Mouse (Mus musculus): Measurements from ENCODE around the gene Ninj1. TPM values are rescaled to one million over a fixed set of nuclear protein-coding genes. Genes with fewer than 3 reads are reported as not detected.

Gene Ninj1
- total RNA-seq, 2 experiments from 2014 or later = 19.1 to 20.7 TPM

DNA sequence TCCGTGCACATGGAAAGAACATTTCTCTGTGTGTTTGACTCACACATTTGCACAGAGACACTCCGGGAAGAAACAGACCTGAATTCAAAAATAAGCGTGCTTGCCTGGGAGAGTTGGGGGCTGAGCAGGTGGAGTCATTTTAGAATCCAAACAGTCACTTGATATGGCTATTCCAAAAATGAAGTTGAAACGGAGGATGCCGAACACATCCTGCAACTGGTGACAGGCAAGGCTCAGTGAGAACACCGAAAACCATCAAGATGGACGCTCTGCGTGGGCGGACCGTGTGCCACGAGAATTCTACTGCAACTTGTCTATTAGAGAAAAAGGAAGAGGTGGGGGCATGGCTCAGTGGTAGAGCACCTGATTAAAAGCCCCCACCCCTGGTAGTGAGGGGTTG lies 16.7 kb upstream of the Ninj1 start:
- DNase-seq (ENCODE audit: low spot score in 2 of 2) = peak; percentile 46 to 47

GRCm38 (mm10) chr13:49171729-49172128 lies 15.6 kb upstream of the Ninj1 start:
- DNase-seq (ENCODE audit: low spot score in 2 of 2) = no peak

GRCm38 (mm10) chr13:49172335-49172734 lies 14.9 kb upstream of the Ninj1 start:
- peak; percentile 77 to 86 for DNase-seq (ENCODE audit: low spot score in 2 of 2)

DNA sequence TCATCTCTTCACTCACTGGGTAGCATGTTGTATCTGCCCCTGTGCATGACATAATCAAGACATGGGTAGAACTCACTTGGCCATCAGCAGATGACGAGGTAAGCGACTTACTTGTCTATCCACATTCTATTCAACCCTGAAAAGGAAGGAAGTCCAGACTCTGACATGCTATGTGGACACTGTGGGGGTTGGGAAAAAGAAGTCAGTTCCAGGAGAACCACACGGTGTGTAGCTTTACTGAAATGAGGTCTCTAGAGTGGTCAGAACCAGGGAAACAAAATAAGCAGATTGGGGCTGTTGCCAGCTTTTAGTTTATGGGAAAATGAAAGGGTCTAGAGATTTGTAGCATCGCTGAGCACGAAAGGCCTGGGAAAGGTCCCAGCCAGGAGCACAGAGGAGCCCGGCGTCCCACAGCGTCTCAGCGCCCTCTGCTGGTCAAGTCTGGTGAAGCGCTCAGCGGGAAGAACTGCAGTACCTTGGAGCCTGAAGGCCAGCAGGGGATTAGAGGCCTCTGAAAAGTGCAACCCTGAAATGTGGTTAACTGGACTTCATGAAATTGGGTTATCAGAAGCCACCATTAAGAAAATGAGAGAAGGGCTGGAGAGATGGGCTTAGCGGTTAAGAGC lies 14.2 kb upstream of the Ninj1 start:
- peak; percentile 90 to 97 for DNase-seq (ENCODE audit: low spot score in 2 of 2)

- no peak for DNase-seq (ENCODE audit: low spot score in 2 of 2)
Measured at GRCm38 (mm10) chr13:49175509-49175908, 11.8 kb upstream of the Ninj1 start.

- DNase-seq (ENCODE audit: low spot score in 2 of 2) = peak; percentile 58 to 63
Measured at GRCm38 (mm10) chr13:49178839-49179585, 8.3 kb upstream of the Ninj1 start.

DNA sequence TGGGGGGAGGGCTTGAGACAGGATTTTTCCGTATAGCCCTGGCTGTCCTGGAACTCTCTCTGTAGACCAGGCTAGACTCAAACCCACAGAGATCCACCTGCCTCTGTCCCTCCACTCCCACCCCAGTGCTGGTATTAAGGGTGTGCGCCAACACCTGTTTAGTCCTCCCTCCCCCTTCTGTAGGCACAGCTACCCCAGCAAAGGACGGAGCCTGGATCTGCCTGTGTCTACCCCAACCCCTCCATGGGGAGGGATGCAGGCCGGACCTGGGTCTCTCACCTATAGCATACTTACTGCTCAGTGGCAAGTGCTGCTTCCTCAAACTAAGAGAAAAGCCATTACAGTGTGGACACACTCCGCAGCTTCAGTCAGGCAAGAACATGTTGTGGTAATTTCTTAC lies 7.0 kb upstream of the Ninj1 start:
- no peak for DNase-seq (ENCODE audit: low spot score in 2 of 2)

GRCm38 (mm10) chr13:49180691-49181090 lies 6.6 kb upstream of the Ninj1 start:
- DNase-seq (ENCODE audit: low spot score in 2 of 2) = no peak

DNA sequence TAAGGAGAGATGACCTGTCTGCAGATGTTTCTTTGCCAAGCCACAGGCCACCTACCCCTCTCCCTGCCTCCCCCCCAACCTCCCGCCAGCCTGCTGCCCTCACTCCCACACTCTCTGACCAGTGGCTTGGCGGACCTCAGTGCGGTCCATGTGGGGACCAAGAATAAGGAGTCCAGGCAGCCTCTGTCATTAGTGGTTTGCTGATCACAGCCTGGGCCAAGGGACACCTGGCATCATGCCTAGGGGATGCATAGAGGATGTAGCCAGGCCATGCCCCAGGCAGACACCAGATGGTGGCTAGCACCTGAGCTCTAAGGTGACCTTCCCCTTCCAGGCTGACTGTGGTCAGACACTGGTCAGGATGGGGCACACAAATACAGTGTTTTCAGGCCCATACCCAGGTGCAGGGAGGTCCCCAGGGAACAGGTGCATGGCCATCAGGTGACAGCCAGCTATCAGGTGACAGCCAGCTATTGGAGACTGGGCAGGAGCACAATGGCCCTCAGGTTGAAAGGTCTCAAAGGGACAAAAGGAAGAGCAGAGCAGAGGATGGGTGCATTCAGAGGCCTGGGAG lies 5.8 kb upstream of the Ninj1 start:
- no peak for DNase-seq (ENCODE audit: low spot score in 2 of 2)

GRCm38 (mm10) chr13:49183161-49183560 lies 4.1 kb upstream of the Ninj1 start:
- DNase-seq (ENCODE audit: low spot score in 2 of 2) = no peak

- DNase-seq (ENCODE audit: low spot score in 2 of 2) = no peak
Measured at GRCm38 (mm10) chr13:49183646-49184045, 3.6 kb upstream of the Ninj1 start.

DNA sequence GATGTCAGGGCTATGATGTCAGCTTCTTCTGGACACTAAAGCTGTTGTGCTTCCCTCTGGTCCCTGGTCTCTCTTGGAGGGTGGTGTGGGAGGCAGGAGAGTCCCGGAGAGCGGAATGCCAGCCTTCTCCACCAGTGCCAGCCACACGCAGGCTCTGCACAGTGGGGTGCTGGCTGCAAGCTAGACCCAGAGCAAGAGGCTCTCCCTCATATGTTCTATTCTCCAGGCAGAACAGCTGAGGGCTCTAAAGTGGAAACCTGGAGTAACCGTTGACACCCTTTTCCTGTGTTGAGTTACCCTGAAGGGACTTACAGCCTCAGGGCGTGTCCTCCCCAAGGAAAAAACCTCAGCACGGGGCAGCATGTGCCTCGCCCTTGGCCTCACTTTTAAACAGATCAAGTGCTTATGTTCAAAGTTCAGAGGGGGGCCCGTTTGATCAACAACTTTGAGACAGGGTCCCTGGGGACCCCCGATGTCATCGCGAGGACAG lies 442 bp upstream of the Ninj1 start:
- DNase-seq (ENCODE audit: low spot score in 2 of 2) = no peak

DNA sequence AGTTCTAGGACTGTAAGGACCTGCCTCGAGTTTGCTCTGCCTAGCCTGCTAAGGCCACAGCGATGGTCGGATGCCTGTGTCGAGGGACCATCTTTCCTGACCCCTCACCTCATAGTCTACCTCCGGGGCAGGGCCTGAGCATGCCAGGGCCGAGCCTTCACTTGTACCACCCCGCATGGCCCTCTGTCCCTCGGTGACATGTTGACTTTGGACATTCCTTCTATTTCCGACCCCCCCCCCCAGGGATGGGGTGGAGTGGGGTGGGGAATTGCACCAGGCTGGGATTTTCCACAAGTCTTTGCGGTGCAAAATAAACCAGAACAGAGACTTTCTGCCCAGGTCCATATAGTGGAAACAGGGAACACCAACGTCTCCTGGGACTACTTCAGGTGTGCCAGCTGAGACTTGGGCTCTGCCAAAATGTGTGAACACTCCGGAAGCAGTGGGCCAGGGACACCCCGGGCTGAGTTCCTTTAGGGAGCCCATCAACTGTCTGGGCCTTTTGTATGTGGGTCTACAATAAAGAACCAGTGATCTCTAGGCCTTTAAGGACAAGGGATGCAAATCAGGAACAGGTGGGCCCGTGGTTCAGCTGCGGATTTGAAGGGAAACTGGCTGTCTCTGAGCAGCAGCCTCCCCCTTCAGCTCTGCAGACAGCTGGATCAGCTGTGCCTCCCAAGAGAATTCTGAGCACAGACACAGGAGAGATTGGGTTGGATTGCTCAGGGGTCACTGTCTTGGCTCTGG lies 1.1 kb downstream of the Ninj1 start:
- DNase-seq (ENCODE audit: low spot score in 2 of 2) = no peak

DNA sequence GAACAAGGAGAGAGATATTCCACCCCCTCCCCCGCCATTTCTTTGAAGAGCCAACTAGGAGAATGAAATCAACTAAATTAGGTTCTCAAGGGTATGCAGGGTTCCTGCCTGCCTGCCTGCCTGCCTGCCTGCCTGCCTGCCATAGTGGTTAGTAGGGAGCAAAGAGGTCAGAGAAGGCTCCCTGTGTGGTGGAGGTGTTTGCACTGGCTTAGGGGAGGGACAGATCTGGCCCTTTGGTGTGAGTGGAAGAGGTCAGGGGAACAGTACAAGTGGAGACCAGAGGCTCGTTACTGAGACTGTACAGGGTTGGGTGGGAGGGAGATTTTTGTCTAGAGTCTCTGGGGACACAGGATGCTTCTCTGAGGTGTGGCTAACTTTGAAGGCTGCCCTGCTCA lies 1.7 kb downstream of the Ninj1 start:
- no peak for DNase-seq (ENCODE audit: low spot score in 2 of 2)

- no peak for DNase-seq (ENCODE audit: low spot score in 2 of 2)
Measured at GRCm38 (mm10) chr13:49189970-49190870, 2.9 kb downstream of the Ninj1 start.

- no peak for DNase-seq (ENCODE audit: low spot score in 2 of 2)
Measured at GRCm38 (mm10) chr13:49190876-49191672, 3.8 kb downstream of the Ninj1 start.

GRCm38 (mm10) chr13:49191673-49192035 lies 4.4 kb downstream of the Ninj1 start:
- DNase-seq (ENCODE audit: low spot score in 2 of 2) = no peak

- no peak for DNase-seq (ENCODE audit: low spot score in 2 of 2)
Measured at GRCm38 (mm10) chr13:49192156-49192855, 5.0 kb downstream of the Ninj1 start.

- no peak for DNase-seq (ENCODE audit: low spot score in 2 of 2)
Measured at GRCm38 (mm10) chr13:49193650-49194049, 6.4 kb downstream of the Ninj1 start.
